Mouse (Mus musculus): ENCODE data around the gene Echdc2. TPM values are rescaled to one million over a fixed set of nuclear protein-coding genes. Genes with fewer than 3 reads are reported as not detected.
"Not testable (repeated sequence)": the region's sequence is repeated elsewhere in the genome, so short reads cannot be mapped to it uniquely, and the experiment has no call there.

The Echdc2 gene
- polyA plus RNA-seq, 1 experiment from 2014 or later, result 13.0 TPM

DNA sequence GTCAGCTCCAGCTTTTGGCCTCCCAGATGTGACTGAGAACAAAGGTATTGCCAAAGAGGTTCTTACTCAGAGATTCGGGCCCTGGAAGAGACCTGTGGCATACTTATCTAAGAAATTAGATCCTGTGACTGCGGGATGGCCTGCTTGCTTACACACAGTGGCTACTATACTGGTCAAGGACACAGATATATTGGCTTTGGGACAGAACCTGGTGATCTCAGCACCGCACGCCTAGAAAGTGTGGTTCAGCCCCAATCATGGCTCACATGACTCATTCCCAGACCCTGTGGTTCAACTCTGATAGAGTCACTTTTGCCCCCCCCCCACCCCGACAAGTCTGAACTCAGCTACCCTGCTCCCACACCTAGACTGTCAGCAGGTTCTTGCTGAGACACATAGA is 28.3 kb upstream of the Echdc2 start:
- Histone ChIP-seq H3K9me3 (ENCODE audit: control insufficient read depth, low read length) (no peaks in the 10 kb centered on the region), H3K36me3 (ENCODE audit: control insufficient read depth, insufficient read depth) (no peaks in the 10 kb centered on the region), H3K27me3 (replicated peaks; ENCODE audit: control insufficient read depth, insufficient read depth, low read length) (no peaks in the 10 kb centered on the region), H3K4me1 (replicated peaks; ENCODE audit: control insufficient read depth, insufficient read depth, low read length) (no peaks in the 10 kb centered on the region), H3K9ac (replicated peaks; ENCODE audit: low read depth, low read length) (no peak overlapping the region), H3K4me2 (ENCODE audit: low read length) (no peak overlapping the region), H3K27ac (ENCODE audit: low read length) (no peak overlapping the region), H3K4me3 (replicated peaks; ENCODE audit: low read length) (no peak overlapping the region)
- ATAC-seq, result no peak
- WGBS, result 91% methylated on average over 5 of the region's 5 CpGs

DNA sequence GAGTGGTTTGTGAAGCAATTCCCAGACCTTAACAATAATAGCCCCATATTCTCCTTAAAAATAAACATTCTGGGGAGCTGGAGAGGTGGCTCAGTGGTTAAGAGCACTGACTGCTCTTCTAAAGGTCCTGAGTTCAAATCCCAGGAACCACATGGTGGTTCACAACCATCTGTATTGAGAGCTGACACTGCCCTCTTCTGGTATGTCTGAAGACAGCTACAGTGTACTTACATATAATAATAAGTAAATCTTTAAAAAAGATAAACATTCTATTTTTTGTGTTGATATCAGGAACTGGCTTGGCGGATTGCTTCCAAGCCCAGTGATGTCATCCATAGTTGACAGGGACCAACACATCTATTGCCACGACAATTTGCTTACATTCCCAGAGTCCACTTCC is 22.1 kb upstream of the Echdc2 start:
- WGBS, result 97% methylated on average over 2 of the region's 2 CpGs
- not testable (repeated sequence) for H3K27me3 ChIP-seq (replicated peaks; ENCODE audit: control insufficient read depth, insufficient read depth, low read length); H3K9me3 ChIP-seq (ENCODE audit: control insufficient read depth, low read length)

DNA sequence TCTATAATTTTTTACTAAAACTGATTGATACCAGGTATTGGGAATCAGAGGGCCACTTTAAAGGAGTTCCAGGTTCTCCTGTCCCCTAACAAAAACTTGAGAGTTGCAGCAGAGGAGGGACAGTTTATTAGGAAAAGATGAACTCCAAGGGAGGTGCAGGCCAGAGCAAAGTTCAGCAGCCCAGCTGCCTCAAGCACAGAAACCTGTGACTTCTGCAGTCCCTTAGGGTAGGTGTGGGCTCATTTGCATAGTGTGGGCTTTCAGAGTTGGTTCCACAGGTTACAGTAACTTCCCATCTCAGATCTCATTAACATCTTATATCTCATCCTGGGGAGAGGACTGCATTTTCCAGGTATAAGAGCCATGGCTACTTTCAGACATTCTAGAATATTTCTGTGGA is 21.5 kb upstream of the Echdc2 start:
- no peak for ATAC-seq
- H3K4me3 ChIP-seq (replicated peaks; ENCODE audit: low read length), result no peak overlapping the region
- H3K4me2 ChIP-seq (ENCODE audit: low read length), result no peak overlapping the region
- no peaks in the 10 kb centered on the region for H3K36me3 ChIP-seq (ENCODE audit: control insufficient read depth, insufficient read depth)
- H3K27me3 ChIP-seq (replicated peaks; ENCODE audit: control insufficient read depth, insufficient read depth, low read length), result no peaks in the 10 kb centered on the region
- no peak overlapping the region for H3K27ac ChIP-seq (ENCODE audit: low read length)
- no peaks in the 10 kb centered on the region for H3K4me1 ChIP-seq (replicated peaks; ENCODE audit: control insufficient read depth, insufficient read depth, low read length)
- no peak overlapping the region for H3K9ac ChIP-seq (replicated peaks; ENCODE audit: low read depth, low read length)
- H3K9me3 ChIP-seq (ENCODE audit: control insufficient read depth, low read length), result no peaks in the 10 kb centered on the region

More for the DNA sequence above, 22.1 kb upstream of the Echdc2 start:
- not testable (repeated sequence) for H3K4me3 ChIP-seq (replicated peaks; ENCODE audit: low read length); ATAC-seq; H3K36me3 ChIP-seq (ENCODE audit: control insufficient read depth, insufficient read depth); H3K27ac ChIP-seq (ENCODE audit: low read length); H3K4me1 ChIP-seq (replicated peaks; ENCODE audit: control insufficient read depth, insufficient read depth, low read length); H3K4me2 ChIP-seq (ENCODE audit: low read length); H3K9ac ChIP-seq (replicated peaks; ENCODE audit: low read depth, low read length)

DNA sequence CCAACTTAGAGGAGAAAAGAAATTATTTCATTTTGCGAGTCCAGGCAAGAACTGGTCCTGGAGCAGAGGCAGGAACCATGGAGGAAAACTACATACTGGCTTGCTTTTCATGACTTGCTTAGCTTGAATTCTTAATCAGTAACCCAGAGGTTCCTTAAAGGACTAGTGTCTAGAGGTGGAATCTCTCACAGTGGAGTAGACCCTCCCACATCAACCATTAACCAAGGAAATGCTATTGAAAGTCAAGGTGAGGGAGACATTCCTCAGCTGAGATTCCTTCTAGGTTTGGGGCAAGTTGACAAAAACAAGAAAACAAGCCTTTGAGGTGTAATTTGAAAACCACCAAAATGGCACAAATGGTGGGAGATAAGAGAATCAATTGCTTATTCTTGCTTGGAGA is 20.4 kb upstream of the Echdc2 start, which contains the start of gene Scp2:
TSS of gene Scp2 (minus strand) at position 119 of the 400 bp plus-strand sequence.
- no peak within 1 kb of the TSS for H3K27ac ChIP-seq (ENCODE audit: low read length)
- no peaks in the 10 kb centered on the region for H3K9me3 ChIP-seq (ENCODE audit: control insufficient read depth, low read length)
- 90% methylated on average over 1 of the region's 1 CpGs for WGBS
- H3K27me3 ChIP-seq (replicated peaks; ENCODE audit: control insufficient read depth, insufficient read depth, low read length), result no peaks in the 10 kb centered on the region
- H3K9ac ChIP-seq (replicated peaks; ENCODE audit: low read depth, low read length), result no peak within 1 kb of the TSS
- H3K4me2 ChIP-seq (ENCODE audit: low read length), result no peak within 1 kb of the TSS
- no peak for ATAC-seq
- H3K4me1 ChIP-seq (replicated peaks; ENCODE audit: control insufficient read depth, insufficient read depth, low read length), result no peaks in the 10 kb centered on the region
- H3K36me3 ChIP-seq (ENCODE audit: control insufficient read depth, insufficient read depth), result no peaks in the 10 kb centered on the region
- H3K4me3 ChIP-seq (replicated peaks; ENCODE audit: low read length), result no peak within 1 kb of the TSS

DNA sequence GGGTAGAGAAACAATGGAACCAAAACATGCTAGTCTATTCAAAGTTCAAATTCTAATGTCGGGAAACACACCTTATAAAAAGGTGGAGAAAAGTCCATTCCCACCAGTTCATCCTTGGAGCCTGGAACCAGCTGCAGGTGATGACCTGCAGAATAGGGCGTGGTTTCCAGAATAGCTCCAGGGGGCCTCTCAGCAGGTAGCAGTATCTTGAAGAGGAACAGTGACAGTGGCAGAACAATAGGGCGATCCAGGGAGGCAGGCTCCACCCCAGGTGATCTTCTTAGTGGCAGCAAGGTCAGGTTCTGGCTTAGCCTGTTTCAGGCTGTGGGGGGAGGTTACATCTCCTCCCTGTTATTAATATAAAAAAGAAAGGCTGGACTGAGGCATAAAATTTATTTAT is 19.7 kb upstream of the Echdc2 start:
- not testable (repeated sequence) for ATAC-seq; H3K27ac ChIP-seq (ENCODE audit: low read length); H3K4me1 ChIP-seq (replicated peaks; ENCODE audit: control insufficient read depth, insufficient read depth, low read length); H3K9ac ChIP-seq (replicated peaks; ENCODE audit: low read depth, low read length); H3K4me3 ChIP-seq (replicated peaks; ENCODE audit: low read length); H3K27me3 ChIP-seq (replicated peaks; ENCODE audit: control insufficient read depth, insufficient read depth, low read length); H3K36me3 ChIP-seq (ENCODE audit: control insufficient read depth, insufficient read depth); H3K4me2 ChIP-seq (ENCODE audit: low read length); H3K9me3 ChIP-seq (ENCODE audit: control insufficient read depth, low read length)
- 36% methylated on average over 3 of the region's 3 CpGs for WGBS

DNA sequence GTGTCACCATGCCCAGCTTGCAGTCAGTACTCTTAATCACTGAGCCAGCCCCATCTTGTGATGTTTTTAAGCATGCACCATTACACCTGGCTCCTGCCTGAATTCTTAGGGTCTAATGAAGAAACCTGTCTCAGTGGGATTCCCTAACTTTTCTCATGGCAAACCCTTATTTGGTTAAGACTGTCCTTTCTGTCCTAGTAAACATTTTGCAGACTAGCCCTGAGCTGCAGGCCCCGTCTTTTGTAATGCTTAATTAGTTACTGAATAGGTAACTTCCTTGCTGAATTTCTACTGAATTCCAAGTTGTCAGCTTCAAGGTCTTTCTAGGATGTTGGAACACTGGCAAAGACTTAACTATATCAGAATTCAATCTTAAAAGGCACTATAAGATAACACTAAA is 10.1 kb upstream of the Echdc2 start:
- H3K4me3 ChIP-seq (replicated peaks; ENCODE audit: low read length); ATAC-seq: not testable (repeated sequence)
- 77% methylated on average over 1 of the region's 1 CpGs for WGBS

DNA sequence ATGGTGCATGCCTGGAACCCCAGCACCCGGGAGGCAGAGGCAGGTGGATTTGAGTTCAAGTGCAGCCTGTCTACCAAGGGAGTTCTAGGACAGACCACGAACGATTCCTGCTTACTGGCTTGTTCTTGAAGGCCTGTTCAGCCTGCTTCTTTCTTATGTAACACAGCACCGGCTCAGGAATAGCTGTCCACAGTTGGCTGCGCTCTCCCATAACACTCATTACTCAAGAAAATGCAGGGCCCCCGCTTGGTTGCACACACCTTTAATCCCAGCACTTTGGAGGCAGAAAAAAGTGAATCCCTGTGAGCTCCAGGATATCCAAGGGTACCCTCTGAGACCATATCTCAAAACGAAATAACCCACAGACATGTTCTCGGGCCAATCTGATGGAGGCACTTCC is 3.3 kb upstream of the Echdc2 start:
- Histone ChIP-seq H3K4me1 (replicated peaks; ENCODE audit: control insufficient read depth, insufficient read depth, low read length) (peaks cover 10% of the 10 kb centered on the region), H3K27ac (ENCODE audit: low read length) (no peak overlapping the region), H3K9ac (replicated peaks; ENCODE audit: low read depth, low read length) (no peak overlapping the region), H3K9me3 (ENCODE audit: control insufficient read depth, low read length) (no peaks in the 10 kb centered on the region), H3K36me3 (ENCODE audit: control insufficient read depth, insufficient read depth) (no peaks in the 10 kb centered on the region), H3K4me2 (ENCODE audit: low read length) (no peak overlapping the region), H3K4me3 (replicated peaks; ENCODE audit: low read length) (no peak overlapping the region), H3K27me3 (replicated peaks; ENCODE audit: control insufficient read depth, insufficient read depth, low read length) (no peaks in the 10 kb centered on the region)
- WGBS, result 90% methylated on average over 8 of the region's 8 CpGs
- no peak for ATAC-seq

More for the DNA sequence above, 10.1 kb upstream of the Echdc2 start:
- not testable (repeated sequence) for H3K36me3 ChIP-seq (ENCODE audit: control insufficient read depth, insufficient read depth); H3K4me2 ChIP-seq (ENCODE audit: low read length); H3K27ac ChIP-seq (ENCODE audit: low read length); H3K4me1 ChIP-seq (replicated peaks; ENCODE audit: control insufficient read depth, insufficient read depth, low read length); H3K9ac ChIP-seq (replicated peaks; ENCODE audit: low read depth, low read length); H3K27me3 ChIP-seq (replicated peaks; ENCODE audit: control insufficient read depth, insufficient read depth, low read length); H3K9me3 ChIP-seq (ENCODE audit: control insufficient read depth, low read length)

DNA sequence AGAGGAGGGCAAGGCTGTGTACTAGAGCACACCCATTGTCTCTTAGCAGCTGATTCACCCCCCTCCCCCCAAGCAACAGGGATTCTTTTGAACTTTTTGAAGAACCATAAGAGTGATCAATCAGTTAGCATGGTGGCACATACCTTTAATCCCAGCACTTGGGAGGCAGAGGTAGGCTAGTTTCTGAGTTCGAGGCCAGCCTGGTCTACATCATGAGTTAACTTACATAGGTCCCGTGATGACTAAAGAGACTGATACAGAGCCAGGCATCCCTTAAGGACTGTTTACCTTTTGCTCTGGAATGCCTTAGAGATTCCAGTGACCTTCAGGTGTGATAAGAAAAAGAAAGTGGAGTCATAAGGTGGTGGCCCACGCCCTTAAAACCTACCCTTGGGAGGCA is 1.9 kb upstream of the Echdc2 start:
- Histone ChIP-seq H3K27ac (ENCODE audit: low read length) (no peak overlapping the region), H3K4me1 (replicated peaks; ENCODE audit: control insufficient read depth, insufficient read depth, low read length) (peaks cover 10% of the 10 kb centered on the region), H3K4me3 (replicated peaks; ENCODE audit: low read length) (no peak overlapping the region), H3K9me3 (ENCODE audit: control insufficient read depth, low read length) (no peaks in the 10 kb centered on the region), H3K36me3 (ENCODE audit: control insufficient read depth, insufficient read depth) (no peaks in the 10 kb centered on the region), H3K9ac (replicated peaks; ENCODE audit: low read depth, low read length) (no peak overlapping the region), H3K27me3 (replicated peaks; ENCODE audit: control insufficient read depth, insufficient read depth, low read length) (no peaks in the 10 kb centered on the region), H3K4me2 (ENCODE audit: low read length) (no peak overlapping the region)
- 91% methylated on average over 3 of the region's 3 CpGs for WGBS
- no peak for ATAC-seq

DNA sequence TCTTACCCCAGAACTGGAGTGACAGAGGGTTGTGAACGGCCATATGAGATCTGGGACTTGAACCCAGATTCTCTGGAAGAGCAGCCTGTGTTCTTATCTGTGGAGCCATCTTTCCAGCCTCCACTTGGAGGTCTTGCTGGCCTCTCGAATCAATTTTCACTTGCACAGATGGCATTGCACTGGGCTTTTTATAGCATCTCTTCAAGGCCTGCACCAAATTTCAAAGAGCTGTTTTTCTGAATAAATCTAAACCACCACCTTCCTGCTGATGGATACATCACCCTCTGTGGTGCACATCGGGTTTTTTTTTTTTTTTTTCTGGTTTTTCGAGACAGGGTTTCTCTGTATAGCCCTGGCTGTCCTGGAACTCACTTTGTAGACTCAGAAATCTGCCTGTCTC is 1.6 kb downstream of the Echdc2 start:
- no peak overlapping the region for H3K4me2 ChIP-seq (ENCODE audit: low read length)
- no peak overlapping the region for H3K4me3 ChIP-seq (replicated peaks; ENCODE audit: low read length)
- no peak overlapping the region for H3K9ac ChIP-seq (replicated peaks; ENCODE audit: low read depth, low read length)
- H3K36me3 ChIP-seq (ENCODE audit: control insufficient read depth, insufficient read depth), result no peaks in the 10 kb centered on the region
- H3K27me3 ChIP-seq (replicated peaks; ENCODE audit: control insufficient read depth, insufficient read depth, low read length), result no peaks in the 10 kb centered on the region
- H3K4me1 ChIP-seq (replicated peaks; ENCODE audit: control insufficient read depth, insufficient read depth, low read length), result peaks cover 10% of the 10 kb centered on the region
- 80% methylated on average over 4 of the region's 4 CpGs for WGBS
- no peak for ATAC-seq
- no peaks in the 10 kb centered on the region for H3K9me3 ChIP-seq (ENCODE audit: control insufficient read depth, low read length)
- H3K27ac ChIP-seq (ENCODE audit: low read length), result no peak overlapping the region

DNA sequence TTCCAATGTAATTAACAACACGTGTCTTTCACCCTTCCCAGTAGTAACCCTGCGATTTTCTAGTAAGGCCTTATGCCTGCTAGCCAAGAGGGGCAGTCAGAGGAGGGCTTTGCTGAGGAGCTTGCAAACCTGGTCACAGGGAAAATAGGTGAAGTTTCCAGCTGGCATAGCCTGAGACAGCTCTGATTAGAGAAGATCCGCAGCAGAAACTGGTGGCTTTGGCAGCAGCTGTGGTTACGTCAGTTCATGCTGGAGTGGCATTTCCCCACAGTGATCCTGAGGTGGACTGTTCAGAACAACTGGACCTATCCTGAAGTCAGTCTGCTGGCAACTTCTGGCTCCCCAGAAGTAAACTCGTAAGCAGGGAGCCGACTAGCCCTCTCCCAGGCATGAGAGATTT is 2.8 kb downstream of the Echdc2 start:
- Histone ChIP-seq H3K4me3 (replicated peaks; ENCODE audit: low read length) (no peak overlapping the region), H3K9me3 (ENCODE audit: control insufficient read depth, low read length) (no peaks in the 10 kb centered on the region), H3K4me1 (replicated peaks; ENCODE audit: control insufficient read depth, insufficient read depth, low read length) (peaks cover 10% of the 10 kb centered on the region), H3K4me2 (ENCODE audit: low read length) (no peak overlapping the region), H3K27ac (ENCODE audit: low read length) (no peak overlapping the region), H3K27me3 (replicated peaks; ENCODE audit: control insufficient read depth, insufficient read depth, low read length) (no peaks in the 10 kb centered on the region), H3K9ac (replicated peaks; ENCODE audit: low read depth, low read length) (no peak overlapping the region), H3K36me3 (ENCODE audit: control insufficient read depth, insufficient read depth) (no peaks in the 10 kb centered on the region)
- no peak for ATAC-seq
- 75% methylated on average over 6 of the region's 6 CpGs for WGBS
